Mouse (Mus musculus): ENCODE data around the gene Nebl.
A peak's percentile ranks its signal among the peaks of the same experiment; 100 is the strongest.

The Nebl gene

DNA sequence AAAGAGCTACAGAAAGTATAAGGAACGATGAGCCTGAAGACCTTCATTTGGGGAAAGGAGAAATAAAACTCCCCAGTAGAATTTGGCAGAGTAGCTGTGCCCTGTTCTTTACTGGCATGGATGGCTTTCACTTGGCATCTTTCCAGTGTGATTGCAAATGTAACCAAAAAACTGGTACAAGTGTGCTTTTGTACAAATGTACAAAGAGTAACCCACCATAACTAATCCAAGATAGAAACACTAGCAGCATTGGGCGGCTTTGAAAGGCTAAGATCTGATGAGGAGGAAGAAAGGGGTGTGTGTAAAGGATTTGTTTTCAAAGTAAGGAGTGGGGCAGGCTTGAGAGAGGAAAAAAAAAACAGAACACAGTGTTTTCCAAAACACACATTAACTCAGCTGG is 21.2 kb downstream of the Nebl start:
- no peak for DNase-seq (ENCODE audit: low spot score in 2 of 2)

- DNase-seq (ENCODE audit: low spot score in 2 of 2): no peak
Measured at GRCm38 (mm10) chr2:17705964-17706363, 25.3 kb downstream of the Nebl start.

- DNase-seq (ENCODE audit: low spot score in 2 of 2): no peak
Measured at GRCm38 (mm10) chr2:17705426-17705825, 25.8 kb downstream of the Nebl start.

DNA sequence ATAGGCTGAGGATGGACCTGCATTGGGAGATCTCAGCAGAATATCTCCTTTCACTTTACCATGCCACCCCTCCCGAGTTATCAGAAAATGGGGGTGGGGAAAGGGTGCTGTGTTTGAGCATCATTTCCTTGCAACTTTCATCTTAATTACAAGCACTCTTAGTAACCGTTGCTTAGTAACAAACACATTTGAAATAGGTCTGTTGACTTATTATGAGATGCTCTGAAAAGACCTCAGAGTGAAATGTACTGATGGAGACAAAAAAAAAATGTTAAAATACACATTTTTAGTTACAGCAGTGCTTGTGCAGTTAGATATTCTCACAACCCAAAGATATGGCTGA is 28.1 kb downstream of the Nebl start:
- DNase-seq (ENCODE audit: low spot score in 2 of 2): no peak

- no peak for DNase-seq (ENCODE audit: low spot score in 2 of 2)
Measured at GRCm38 (mm10) chr2:17702481-17703169, 28.6 kb downstream of the Nebl start.

DNA sequence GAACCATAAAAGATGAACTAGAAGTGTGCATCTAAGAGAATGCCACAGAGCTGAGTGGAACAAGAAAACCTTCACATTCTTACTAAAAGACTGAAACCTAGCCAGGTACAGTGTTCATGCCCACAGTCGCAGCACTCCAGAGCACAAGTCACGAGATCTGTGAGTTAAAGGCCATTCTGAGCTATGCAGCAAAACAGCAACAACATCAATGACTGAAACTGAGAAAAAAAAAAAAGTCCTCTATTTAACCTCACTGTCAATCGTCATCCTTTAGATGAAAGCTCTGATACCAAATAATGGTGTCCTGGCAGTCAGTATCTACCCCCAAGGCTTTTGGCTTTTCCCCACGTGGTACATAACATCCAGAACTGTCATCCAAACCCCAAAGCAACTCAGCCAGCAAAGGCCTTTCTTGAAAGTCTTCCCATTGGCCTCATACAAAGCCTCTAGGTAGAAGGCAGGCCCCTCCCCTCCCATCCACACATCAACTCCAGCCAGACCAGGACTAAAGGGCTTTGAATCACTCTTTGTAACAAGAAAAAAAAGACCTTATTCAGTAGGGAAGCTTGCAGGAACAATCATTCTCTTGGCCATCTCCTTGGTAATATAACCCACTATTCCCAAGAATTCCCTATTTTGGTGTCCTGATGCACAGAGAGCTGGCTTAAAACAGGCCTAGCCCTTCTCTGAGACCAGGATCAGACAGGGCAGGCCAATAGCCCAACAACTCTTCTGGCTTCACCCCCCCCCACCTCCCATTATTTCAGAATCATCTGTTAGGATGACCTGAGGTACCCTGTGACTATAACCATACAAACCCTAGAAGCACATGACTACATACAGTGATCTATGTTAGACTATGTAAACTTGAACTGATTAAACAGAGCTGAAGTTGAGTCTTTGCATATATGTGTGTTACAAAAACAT is 32.8 kb downstream of the Nebl start:
- DNase-seq (ENCODE audit: low spot score in 2 of 2): no peak

DNA sequence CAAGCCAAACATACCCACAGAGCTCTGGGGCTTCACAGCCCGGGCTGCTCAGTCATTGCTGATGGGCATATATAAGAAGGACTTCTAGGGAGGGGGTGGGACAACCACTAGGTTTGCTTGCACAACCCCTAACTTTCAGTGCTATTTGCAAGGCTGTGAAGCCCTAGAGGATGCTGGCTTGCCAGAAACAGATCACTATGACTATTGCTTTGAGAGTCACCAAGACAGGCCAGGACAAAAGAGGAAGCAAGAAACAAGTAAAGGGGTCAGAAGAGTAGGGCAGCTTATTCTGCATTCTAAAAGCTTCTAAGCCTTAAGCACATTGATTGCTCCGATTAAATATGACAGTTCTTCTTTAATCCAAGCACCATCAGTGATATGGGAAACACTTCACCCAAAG is 38.3 kb downstream of the Nebl start:
- no peak for DNase-seq (ENCODE audit: low spot score in 2 of 2)

DNA sequence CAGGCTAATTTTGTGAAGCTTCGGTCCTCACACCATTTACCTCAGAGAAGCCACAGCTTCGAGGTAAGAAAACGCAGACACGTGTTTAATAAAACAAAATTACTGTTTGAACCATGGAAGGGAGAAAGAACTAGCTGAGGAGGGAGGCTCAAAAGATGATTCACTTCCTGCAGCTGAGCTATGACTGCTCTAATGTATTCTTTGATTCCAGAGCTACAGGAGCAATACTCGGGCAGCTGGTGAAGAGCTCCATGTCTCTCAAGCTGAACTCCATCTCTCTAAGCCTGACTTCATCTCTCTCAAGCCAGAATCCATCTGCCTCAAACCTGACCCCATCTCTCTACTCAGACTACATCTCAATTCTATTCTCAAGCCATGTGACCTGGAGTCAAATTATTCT is 41.0 kb downstream of the Nebl start:
- no peak for DNase-seq (ENCODE audit: low spot score in 2 of 2)

- no peak for DNase-seq (ENCODE audit: low spot score in 2 of 2)
Measured at GRCm38 (mm10) chr2:17687141-17687540, 44.1 kb downstream of the Nebl start.

GRCm38 (mm10) chr2:17683326-17684040 is 47.8 kb downstream of the Nebl start:
- DNase-seq (ENCODE audit: low spot score in 2 of 2): no peak

- DNase-seq (ENCODE audit: low spot score in 2 of 2): no peak
Measured at GRCm38 (mm10) chr2:17672156-17672555, 59.1 kb downstream of the Nebl start.

- no peak for DNase-seq (ENCODE audit: low spot score in 2 of 2)
Measured at GRCm38 (mm10) chr2:17671566-17671965, 59.7 kb downstream of the Nebl start.

DNA sequence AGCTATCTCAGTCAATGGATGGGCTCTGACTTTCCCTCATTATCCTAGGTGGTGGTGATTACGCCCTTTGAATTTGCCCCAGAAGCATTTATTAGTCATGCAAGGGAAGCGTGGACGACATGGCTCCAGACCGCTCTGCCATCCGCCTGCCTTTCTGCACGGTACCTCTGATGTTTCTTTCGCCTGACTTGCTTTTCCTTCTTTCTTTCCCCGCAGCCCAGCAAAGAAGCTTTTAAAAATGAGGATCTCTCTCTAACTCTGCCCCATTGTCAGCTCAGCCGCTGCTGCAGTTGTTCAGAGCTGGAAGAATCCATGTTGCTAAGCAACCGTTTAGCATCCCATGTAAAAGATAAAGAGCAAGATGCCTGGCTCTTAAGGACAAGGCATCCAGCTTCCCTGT is 61.3 kb downstream of the Nebl start:
- no peak for DNase-seq (ENCODE audit: low spot score in 2 of 2)

DNA sequence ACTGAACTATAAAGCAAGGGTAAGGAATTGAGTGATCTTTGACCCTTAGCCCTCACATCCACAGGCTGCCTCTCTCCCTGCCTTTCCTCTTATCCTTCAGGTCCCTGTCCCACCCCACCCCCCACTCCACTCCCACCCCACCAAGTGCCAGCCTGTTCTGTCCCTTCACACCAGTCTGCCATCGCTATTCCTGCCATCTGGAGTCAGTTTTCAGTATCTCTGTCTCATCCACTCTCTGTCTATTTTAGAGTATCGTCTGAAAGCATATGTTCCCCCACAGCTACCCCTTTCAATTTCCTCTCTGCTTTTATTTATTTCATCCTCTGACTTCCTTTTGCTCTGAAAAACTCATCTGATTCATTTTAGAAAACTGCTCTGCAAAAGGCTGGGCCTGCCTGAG is 62.3 kb downstream of the Nebl start:
- no peak for DNase-seq (ENCODE audit: low spot score in 2 of 2)

GRCm38 (mm10) chr2:17658176-17658575 is 73.1 kb downstream of the Nebl start:
- no peak for DNase-seq (ENCODE audit: low spot score in 2 of 2)

DNA sequence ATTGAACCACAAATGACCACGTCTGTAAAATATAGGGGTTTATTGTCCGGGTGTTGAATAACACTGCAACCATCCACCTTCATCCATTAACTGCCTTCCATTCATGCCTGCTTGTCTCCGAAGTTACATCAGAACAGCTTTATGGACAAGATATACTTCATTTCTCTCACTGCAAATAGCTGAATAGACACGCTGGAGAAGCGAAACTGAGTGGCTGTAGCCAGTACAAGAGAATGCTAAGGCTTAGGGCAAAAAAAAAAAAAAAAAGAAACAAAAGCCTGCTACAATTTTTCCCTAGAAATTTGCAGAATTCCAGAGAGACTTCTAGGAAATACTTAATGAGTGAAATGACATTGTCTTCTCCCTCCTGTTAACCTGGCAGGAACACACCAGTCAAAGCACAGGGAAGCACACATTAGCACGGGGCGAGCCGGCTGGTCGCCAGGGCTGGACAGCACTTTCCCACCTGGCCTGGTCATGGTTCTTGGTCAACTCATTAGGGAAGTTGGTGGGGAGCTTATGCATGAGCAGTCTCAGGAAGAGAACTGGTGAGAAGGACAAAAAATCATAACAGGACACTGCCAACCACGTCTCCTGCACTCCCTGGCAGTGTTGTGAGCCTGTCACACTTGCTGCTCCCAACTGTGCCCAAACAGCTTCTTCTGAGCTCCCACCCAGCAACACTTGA is 81.0 kb downstream of the Nebl start:
- DNase-seq (ENCODE audit: low spot score in 2 of 2): no peak

DNA sequence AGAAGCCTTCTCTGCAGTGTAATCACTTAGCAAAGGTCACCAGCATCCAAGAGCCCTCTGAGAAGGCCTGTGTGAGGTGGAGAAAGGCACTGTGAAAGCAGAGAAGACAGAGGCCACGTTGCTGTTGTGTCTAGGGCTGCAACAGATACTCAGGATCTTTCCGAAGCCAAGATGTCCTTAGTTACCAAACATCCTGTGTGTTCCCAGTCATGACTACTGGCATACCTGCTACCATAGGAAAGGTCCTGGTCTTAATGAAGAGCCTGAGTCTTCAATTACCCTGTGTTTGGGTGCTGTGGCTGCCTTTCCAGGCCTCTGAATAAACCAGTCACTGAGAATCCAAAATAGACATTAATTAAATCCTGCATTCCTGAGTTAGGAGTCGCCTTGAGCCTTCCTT is 81.5 kb downstream of the Nebl start:
- no peak for DNase-seq (ENCODE audit: low spot score in 2 of 2)

- peak; percentile 47 to 58 for DNase-seq (ENCODE audit: low spot score in 2 of 2)
Measured at GRCm38 (mm10) chr2:17644282-17645262, 86.7 kb downstream of the Nebl start.

DNA sequence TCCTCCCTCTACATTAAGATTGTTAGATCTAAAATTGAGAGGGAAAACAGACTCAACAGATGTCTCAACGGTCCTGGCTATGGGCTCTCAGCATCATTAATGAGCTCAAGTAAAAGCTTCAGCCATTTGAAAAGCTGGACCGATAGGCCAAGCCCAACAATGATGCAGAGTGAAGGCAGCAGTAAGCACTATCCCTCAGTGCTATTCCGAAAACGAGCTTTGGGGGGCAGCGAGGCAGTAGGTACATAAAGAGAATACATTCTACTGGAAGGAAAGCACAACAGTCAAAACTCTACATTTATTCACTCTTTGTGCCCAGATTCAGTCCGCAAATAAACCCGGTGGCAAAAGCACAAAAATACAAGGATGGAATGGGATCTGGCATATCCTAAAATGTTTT is 87.4 kb downstream of the Nebl start:
- no peak for DNase-seq (ENCODE audit: low spot score in 2 of 2)

- no peak for DNase-seq (ENCODE audit: low spot score in 2 of 2)
Measured at GRCm38 (mm10) chr2:17642770-17643169, 88.5 kb downstream of the Nebl start.

DNA sequence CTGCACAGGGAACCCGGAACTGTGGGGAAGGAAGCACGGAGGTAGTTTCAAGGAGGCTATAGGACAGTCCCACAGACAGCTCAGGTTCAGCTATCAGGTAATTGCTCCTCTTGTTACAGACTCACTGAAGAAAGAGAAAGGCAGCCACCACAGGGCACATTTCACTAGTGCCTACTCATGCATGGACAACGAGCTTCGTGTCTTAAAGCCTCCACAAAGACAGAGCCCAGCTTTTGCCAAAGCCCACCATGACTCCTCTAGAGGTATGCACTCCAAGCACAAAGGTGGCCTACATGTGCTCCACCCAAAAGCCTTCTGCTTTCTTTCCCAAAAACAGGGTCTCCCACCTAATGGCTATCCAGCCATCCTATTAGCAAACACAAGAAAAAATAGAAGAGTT is 90.4 kb downstream of the Nebl start:
- no peak for DNase-seq (ENCODE audit: low spot score in 2 of 2)
